Mouse (Mus musculus) hindbrain, postnatal 0 days (tissue): ENCODE data around the gene Msantd2. TPM values are rescaled to one million over a fixed set of nuclear protein-coding genes. Genes with fewer than 3 reads are reported as not detected.

Experiments used
- ATAC-seq: fragments of 200-750 bp; cut with Nextera tagmentation; 2 replicates; pipeline ENCODE4 v1.8.0; 2017; ENCODE audit warnings: mild to moderate bottlenecking, moderate TSS enrichment, moderate library complexity
- DNase-seq: peaks from one replicate; pipeline ENCODE4 v3.0.0-alpha.2; 2015; ENCODE audit warnings: low spot score
- H3K27ac ChIP-seq: fragments of 300-500 bp; sonication (generic); 2 replicates; pipeline ENCODE4 v1.5.1; 2014; ENCODE audit warnings: mild to moderate bottlenecking
- H3K27me3 ChIP-seq: fragments of 300-500 bp; sonication (generic); 2 replicates; pipeline ENCODE4 v1.6.1; 2014; ENCODE audit warnings: low read length, mixed read lengths; ENCODE audit not compliant: insufficient read depth
- H3K36me3 ChIP-seq: fragments of 300-500 bp; sonication (generic); 2 replicates; pipeline ENCODE4 v1.6.1; 2014; ENCODE audit warnings: low read length, mixed read lengths; ENCODE audit not compliant: insufficient read depth
- H3K4me1 ChIP-seq: fragments of 300-500 bp; sonication (generic); 2 replicates; pipeline ENCODE4 v1.6.1; 2014; ENCODE audit warnings: antibody characterized with exemption, low read length, mixed read lengths; ENCODE audit not compliant: insufficient read depth
- H3K4me2 ChIP-seq: fragments of 300-500 bp; sonication (generic); 2 replicates; pipeline ENCODE4 v1.6.1; 2014; ENCODE audit warnings: low read depth, mild to moderate bottlenecking, low read length, moderate library complexity, mixed read lengths
- H3K4me3 ChIP-seq: fragments of 300-500 bp; sonication (generic); 2 replicates; pipeline ENCODE4 v1.5.1; 2014; ENCODE audit warnings: low read length
- H3K9ac ChIP-seq: fragments of 300-500 bp; sonication (generic); replicated peaks from 2 replicates; pipeline ENCODE4 v1.6.1; 2014; ENCODE audit warnings: mild to moderate bottlenecking, low read length, moderate library complexity, mixed read lengths
- H3K9me3 ChIP-seq: fragments of 300-500 bp; sonication (generic); 2 replicates; pipeline ENCODE4 v1.6.1; 2016; ENCODE audit warnings: low read length, mixed read lengths
- CTCF ChIP-seq: IDR thresholded peaks from 2 replicates; pipeline ENCODE4 v1.5.1; 2016; ENCODE audit warnings: antibody characterized with exemption, control low read depth, low read depth
- WGBS: fragments of 180-500 bp; shearing (Covaris S2); extraction: QIAGEN DNeasy Blood & Tissue Kit; methylation state at CpG from one replicate; pipeline ENCODE4 v1.1.7; 2014; 5-methylcytosine and 5-hydroxymethylcytosine counted together
- polyA plus RNA-seq: library from polyadenylated mRNA; unstranded; fragments of >200 nt; fragmentation: Nextera tagmentation; extraction: Ambion mirVana; gene quantifications from 2 replicates; pipeline ENCODE4 v1.2.1, GENCODE M21; 2015
- total RNA-seq: library from RNA; depleted of rRNA; stranded (reverse); fragments of >200 nt; gene quantifications from 2 replicates; pipeline ENCODE4 v1.2.3, GENCODE M21; 2014

The Msantd2 gene
- total and polyA plus RNA-seq, 2 experiments from 2014 or later = 17.8 to 34.0 TPM

DNA sequence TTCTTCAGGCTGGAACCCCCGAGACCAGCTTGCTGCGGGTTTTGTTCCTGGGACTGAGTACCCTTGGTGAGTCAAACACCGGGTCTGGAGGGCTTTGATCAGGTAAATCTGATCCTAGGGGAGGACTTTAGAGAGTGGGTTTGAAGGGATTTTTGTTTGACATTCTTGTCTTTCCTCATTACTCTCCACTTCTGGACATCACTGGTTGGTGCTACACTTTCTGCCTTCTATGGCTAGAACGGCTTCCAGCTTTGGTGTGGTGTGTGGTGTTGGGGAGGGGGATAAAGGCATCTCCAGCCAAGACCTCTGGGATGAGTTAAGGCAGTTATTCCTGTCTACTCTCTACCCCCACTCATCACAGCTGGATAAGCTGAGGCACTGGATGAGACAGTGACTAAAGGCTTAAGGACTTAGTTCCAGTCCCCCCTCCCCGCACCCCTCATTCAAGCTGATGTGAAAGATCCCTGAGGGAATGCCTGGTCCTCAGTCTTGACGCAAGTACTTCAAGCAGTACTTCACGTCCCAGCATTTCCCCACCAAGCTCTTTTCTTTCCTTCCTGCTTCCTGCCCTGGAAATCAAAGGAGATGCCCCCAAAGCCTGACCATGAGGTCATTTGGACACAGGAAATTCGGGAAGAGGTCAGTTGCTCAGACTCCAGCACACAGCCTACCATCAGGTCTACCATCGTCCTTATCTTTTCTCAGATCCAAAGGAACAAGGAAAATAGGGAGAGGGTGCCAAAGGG, 39.3 kb downstream of the Msantd2 start:
- Histone ChIP-seq H3K4me2 (peak overlapping the region; percentile 82; the same call in 1 of the 2 replicates), H3K9ac (no peak overlapping the region), H3K36me3 (peaks cover 2% of the 10 kb centered on the region; the same call in 1 of the 2 replicates), H3K27ac (peak overlapping the region; percentile 56; the same call in 1 of the 2 replicates), H3K27me3 (peaks cover 38% of the 10 kb centered on the region), H3K9me3 (no peaks in the 10 kb centered on the region), H3K4me3 (peak overlapping the region; percentile 40), H3K4me1 (peaks cover 9% of the 10 kb centered on the region; the same call in 1 of the 2 replicates)
- no peak for DNase-seq
- no peak for ATAC-seq
- no peak for TF ChIP-seq CTCF
- 40% methylated on average over 9 of the region's 9 CpGs for WGBS

DNA sequence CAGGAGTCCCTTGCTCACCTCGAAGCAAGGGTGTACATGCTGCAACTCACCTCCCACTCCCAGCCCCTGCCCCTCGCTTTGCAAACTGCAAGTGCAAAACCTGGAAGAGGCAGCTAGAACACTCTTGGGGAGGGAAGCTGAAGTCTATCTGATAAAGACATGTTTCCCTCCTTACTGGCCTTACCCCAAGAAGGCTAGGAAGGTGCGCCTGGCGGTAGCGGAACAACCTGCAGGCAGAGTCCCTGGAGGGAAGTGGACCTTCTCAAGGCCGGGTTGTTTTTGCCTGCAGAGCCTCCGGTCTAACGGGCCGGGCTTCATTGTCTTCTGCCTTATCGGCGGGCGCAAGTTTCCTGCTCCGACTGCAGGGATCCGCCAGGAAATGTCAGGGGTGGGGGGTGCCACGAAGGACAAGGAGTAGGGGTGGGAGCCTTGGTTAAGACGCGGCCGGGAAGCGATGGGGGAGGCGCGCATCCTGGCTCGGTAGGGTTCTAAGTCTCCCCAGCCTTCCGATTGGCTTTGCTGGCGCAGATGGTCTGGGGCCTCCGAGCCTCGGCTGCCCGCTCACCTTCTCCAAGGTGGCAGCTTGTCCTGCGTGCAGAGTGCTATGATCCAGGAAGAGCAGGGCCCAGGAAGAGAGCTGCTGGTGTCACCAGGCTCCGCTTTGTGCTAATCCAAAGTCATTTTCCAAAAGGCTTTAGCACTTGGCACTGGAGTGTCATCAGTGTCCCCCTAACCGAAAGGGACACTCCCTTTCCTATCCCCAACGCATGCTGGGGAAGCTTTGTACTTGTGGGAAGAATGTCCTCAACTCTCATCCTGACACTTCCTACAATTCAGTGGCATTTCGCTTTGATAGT, 41.1 kb downstream of the Msantd2 start:
- H3K27ac ChIP-seq = peak overlapping the region; percentile 56; the same call in 1 of the 2 replicates
- peak; percentile 67 for ATAC-seq
- H3K4me3 ChIP-seq = peak overlapping the region; percentile 40
- peak overlapping the region; percentile 40 for H3K9ac ChIP-seq
- peak overlapping the region; percentile 82 for H3K4me2 ChIP-seq
- H3K36me3 ChIP-seq = no peaks in the 10 kb centered on the region
- no peaks in the 10 kb centered on the region for H3K9me3 ChIP-seq
- peak; percentile 56 for TF ChIP-seq CTCF
- 3% methylated on average over 32 of the region's 32 CpGs for WGBS
- peaks cover 38% of the 10 kb centered on the region for H3K27me3 ChIP-seq
- peak; percentile 29 for DNase-seq
- peaks cover 9% of the 10 kb centered on the region; the same call in 1 of the 2 replicates for H3K4me1 ChIP-seq

GRCm38 (mm10) chr9:37530888-37531705, 42.0 kb downstream of the Msantd2 start:
- TF ChIP-seq CTCF = peak; percentile 68
- Histone ChIP-seq H3K27me3 (peaks cover 32% of the 10 kb centered on the region), H3K4me1 (peaks cover 9% of the 10 kb centered on the region; the same call in 1 of the 2 replicates), H3K36me3 (no peaks in the 10 kb centered on the region), H3K4me2 (peak overlapping the region; percentile 82), H3K27ac (no peak overlapping the region), H3K9ac (peak overlapping the region; percentile 40; the same call in 1 of the 2 replicates), H3K4me3 (peak overlapping the region; percentile 40), H3K9me3 (no peaks in the 10 kb centered on the region)
- ATAC-seq (peak; percentile 74), DNase-seq (peak; percentile 74)
- WGBS = 4% methylated on average over 31 of the region's 31 CpGs

DNA sequence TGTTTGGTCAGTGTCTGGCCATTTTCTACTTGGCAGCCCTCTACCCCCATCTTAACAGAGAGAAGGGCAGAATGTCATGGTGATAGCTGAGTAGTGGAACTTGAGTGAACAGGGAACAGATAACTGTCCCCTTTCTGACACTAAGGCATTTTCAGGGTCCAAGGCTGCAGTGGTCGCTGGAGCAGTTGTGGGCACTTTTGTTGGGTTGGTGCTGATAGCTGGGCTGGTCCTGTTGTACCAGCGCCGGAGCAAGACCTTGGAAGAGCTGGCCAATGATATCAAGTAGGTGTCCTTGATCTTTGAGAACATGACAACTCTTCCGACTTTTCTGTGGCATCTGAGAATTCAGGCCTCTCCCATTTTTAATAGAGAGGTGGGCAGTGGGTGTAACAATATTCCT, 47.7 kb downstream of the Msantd2 start:
- TF ChIP-seq CTCF = no peak
- no peak for DNase-seq
- Histone ChIP-seq H3K4me3 (no peak overlapping the region), H3K4me1 (no peaks in the 10 kb centered on the region), H3K4me2 (no peak overlapping the region), H3K9me3 (no peaks in the 10 kb centered on the region), H3K9ac (no peak overlapping the region), H3K36me3 (no peaks in the 10 kb centered on the region; the same call in 1 of the 2 replicates), H3K27ac (no peak overlapping the region), H3K27me3 (0 out of 2 replicates have a peak, but pooled peaks cover 4% of the 10 kb centered on the region)
- no peak for ATAC-seq
- WGBS = 86% methylated on average over 4 of the region's 4 CpGs

- Histone ChIP-seq H3K36me3 (no peaks in the 10 kb centered on the region; the same call in 1 of the 2 replicates), H3K9ac (no peak overlapping the region), H3K4me3 (no peak overlapping the region), H3K4me2 (no peak overlapping the region), H3K4me1 (no peaks in the 10 kb centered on the region), H3K9me3 (no peaks in the 10 kb centered on the region), H3K27me3 (0 out of 2 replicates have a peak, but pooled peaks cover 4% of the 10 kb centered on the region), H3K27ac (no peak overlapping the region)
- TF ChIP-seq CTCF = no peak
- DNase-seq = no peak
- ATAC-seq = no peak
- 81% methylated on average over 5 of the region's 5 CpGs for WGBS
These were observed 48.6 kb downstream of the Msantd2 start for GRCm38 (mm10) chr9:37537658-37538250.
